Mouse (Mus musculus): ENCODE measurements around the gene Zfp352. TPM values are rescaled to one million over a fixed set of nuclear protein-coding genes. Genes with fewer than 3 reads are reported as not detected.
"Not testable (repeated sequence)": the region's sequence is repeated elsewhere in the genome, so short reads cannot be mapped to it uniquely, and the experiment has no call there.

Zfp352 gene
- polyA plus RNA-seq (2014; fragmentation: Nextera tagmentation; extraction: Ambion mirVana): not detected in 2 replicates

- Histone ChIP-seq H3K27me3 (ENCODE audit: control insufficient read depth, insufficient read depth, low read length) (no peaks in the 10 kb centered on the region), H3K9ac (ENCODE audit: low read depth, low read length) (no peak within 1 kb of the TSS), H3K4me2 (no peak within 1 kb of the TSS), H3K4me3 (ENCODE audit: low read depth, low read length) (no peak within 1 kb of the TSS), H3K9me3 (replicated peaks; ENCODE audit: control insufficient read depth, low read length) (no peaks in the 10 kb centered on the region), H3K27ac (ENCODE audit: low read depth, low read length) (no peak within 1 kb of the TSS), H3K4me1 (ENCODE audit: control insufficient read depth, insufficient read depth, low read length) (no peaks in the 10 kb centered on the region), H3K36me3 (ENCODE audit: control insufficient read depth, insufficient read depth, low read length) (no peaks in the 10 kb centered on the region)
- no peak for ATAC-seq (replicated peaks; ENCODE audit: insufficient number of reproducible peaks, low FRiP score, low TSS enrichment)
- 77% methylated on average over 2 of the region's 2 CpGs for WGBS (ENCODE audit: insufficient replicate concordance)
Measured at GRCm38 (mm10) chr4:90218520-90218919, at the start of gene Zfp352. Gene Zfp352 (plus strand): TSS chr4:90218820.

DNA sequence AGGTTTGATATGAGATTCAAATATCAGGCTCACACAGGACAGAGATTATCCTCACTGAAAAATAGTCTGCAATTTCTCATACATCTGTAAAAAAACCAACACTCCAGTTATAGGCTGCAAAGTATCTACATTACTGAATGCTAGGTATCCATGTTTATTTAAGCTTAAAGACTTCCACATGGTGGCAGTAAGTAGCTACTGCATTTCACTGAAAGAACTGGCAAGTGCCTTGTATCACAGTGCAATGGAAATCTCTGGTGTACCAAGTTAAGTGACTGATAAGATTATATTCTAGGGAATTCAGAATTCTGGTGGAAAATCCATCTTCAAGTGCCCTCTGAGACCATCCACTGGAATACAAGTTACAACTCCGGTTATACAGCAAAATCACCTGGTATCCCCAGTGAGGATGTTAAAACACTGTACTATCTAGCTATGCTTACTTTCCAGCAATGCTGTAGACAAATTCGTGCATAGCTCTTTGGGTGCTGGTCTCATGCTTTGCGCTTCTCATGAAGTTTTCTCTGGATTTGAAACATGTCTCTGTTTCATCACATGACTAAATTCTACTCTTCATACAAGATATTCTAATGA is 47.6 kb upstream of the Zfp352 start:
- H3K9me3 ChIP-seq (replicated peaks; ENCODE audit: control insufficient read depth, low read length): no peaks in the 10 kb centered on the region
- 68% methylated on average over 3 of the region's 3 CpGs for WGBS (ENCODE audit: insufficient replicate concordance)
- H3K4me1 ChIP-seq (ENCODE audit: control insufficient read depth, insufficient read depth, low read length): no peaks in the 10 kb centered on the region
- no peaks in the 10 kb centered on the region for H3K27me3 ChIP-seq (ENCODE audit: control insufficient read depth, insufficient read depth, low read length)
- no peak for ATAC-seq (replicated peaks; ENCODE audit: insufficient number of reproducible peaks, low FRiP score, low TSS enrichment)
- no peak overlapping the region for H3K4me2 ChIP-seq
- H3K36me3 ChIP-seq (ENCODE audit: control insufficient read depth, insufficient read depth, low read length): no peaks in the 10 kb centered on the region
- no peak overlapping the region for H3K4me3 ChIP-seq (ENCODE audit: low read depth, low read length)
- H3K27ac ChIP-seq (ENCODE audit: low read depth, low read length): no peak overlapping the region
- no peak overlapping the region for H3K9ac ChIP-seq (ENCODE audit: low read depth, low read length)

GRCm38 (mm10) chr4:90174036-90174435 is 44.6 kb upstream of the Zfp352 start:
- H3K4me1 ChIP-seq (ENCODE audit: control insufficient read depth, insufficient read depth, low read length): no peaks in the 10 kb centered on the region
- H3K36me3 ChIP-seq (ENCODE audit: control insufficient read depth, insufficient read depth, low read length): no peaks in the 10 kb centered on the region
- 78% methylated on average over 1 of the region's 1 CpGs for WGBS (ENCODE audit: insufficient replicate concordance)
- H3K4me3 ChIP-seq (ENCODE audit: low read depth, low read length): no peak overlapping the region
- no peaks in the 10 kb centered on the region for H3K27me3 ChIP-seq (ENCODE audit: control insufficient read depth, insufficient read depth, low read length)
- ATAC-seq (replicated peaks; ENCODE audit: insufficient number of reproducible peaks, low FRiP score, low TSS enrichment): no peak
- H3K4me2 ChIP-seq: no peak overlapping the region
- no peaks in the 10 kb centered on the region for H3K9me3 ChIP-seq (replicated peaks; ENCODE audit: control insufficient read depth, low read length)
- no peak overlapping the region for H3K9ac ChIP-seq (ENCODE audit: low read depth, low read length)
- no peak overlapping the region for H3K27ac ChIP-seq (ENCODE audit: low read depth, low read length)

DNA sequence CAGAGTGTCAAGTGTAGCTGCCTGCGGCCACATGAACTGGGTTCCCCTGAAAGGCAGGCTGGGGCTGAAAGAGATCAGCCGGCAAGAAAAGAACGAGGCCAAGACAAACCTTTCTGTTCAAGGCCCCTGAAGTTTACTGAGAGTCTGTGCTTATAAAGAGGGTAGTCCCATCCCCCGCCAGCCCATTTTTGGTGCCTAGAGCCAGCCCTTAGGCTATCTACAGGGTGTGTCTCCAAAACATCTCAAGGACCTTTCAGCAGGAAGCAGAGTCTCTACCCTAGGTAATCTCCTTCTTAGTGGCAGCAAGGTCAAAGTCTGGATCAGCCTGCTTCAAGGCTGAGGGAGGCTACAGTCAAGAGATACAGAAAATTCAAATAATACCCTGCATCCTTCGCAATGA is 15.2 kb upstream of the Zfp352 start:
- Histone ChIP-seq H3K4me1 (ENCODE audit: control insufficient read depth, insufficient read depth, low read length) (no peaks in the 10 kb centered on the region), H3K9ac (ENCODE audit: low read depth, low read length) (no peak overlapping the region), H3K27ac (ENCODE audit: low read depth, low read length) (no peak overlapping the region), H3K27me3 (ENCODE audit: control insufficient read depth, insufficient read depth, low read length) (no peaks in the 10 kb centered on the region), H3K4me3 (ENCODE audit: low read depth, low read length) (no peak overlapping the region), H3K4me2 (no peak overlapping the region), H3K36me3 (ENCODE audit: control insufficient read depth, insufficient read depth, low read length) (no peaks in the 10 kb centered on the region), H3K9me3 (replicated peaks; ENCODE audit: control insufficient read depth, low read length) (no peaks in the 10 kb centered on the region)
- 61% methylated on average over 5 of the region's 5 CpGs for WGBS (ENCODE audit: insufficient replicate concordance)
- ATAC-seq (replicated peaks; ENCODE audit: insufficient number of reproducible peaks, low FRiP score, low TSS enrichment): no peak

- no peaks in the 10 kb centered on the region for H3K27me3 ChIP-seq (ENCODE audit: control insufficient read depth, insufficient read depth, low read length)
- H3K9me3 ChIP-seq (replicated peaks; ENCODE audit: control insufficient read depth, low read length): no peaks in the 10 kb centered on the region
Measured at GRCm38 (mm10) chr4:90211475-90211874, 7.1 kb upstream of the Zfp352 start.

DNA sequence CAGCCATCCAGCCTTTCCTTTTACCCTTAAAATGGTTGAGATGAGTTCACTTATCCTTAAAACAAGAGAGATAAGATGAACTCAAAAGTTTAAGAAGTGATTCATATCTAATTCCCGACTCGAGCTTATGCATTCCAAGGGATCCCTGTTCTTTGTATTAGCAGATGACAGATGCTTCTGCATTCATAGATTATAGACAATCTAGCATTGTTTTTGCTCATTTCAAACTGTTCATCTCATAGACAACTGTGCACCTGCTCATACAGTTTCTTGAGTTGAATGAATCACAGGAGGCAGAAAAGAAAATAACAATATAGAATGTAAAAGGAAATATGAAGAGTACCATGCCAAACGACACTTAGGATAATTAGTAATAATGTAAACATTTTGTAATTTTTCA is 6.5 kb upstream of the Zfp352 start:
- no peaks in the 10 kb centered on the region for H3K4me1 ChIP-seq (ENCODE audit: control insufficient read depth, insufficient read depth, low read length)
- no peak for ATAC-seq (replicated peaks; ENCODE audit: insufficient number of reproducible peaks, low FRiP score, low TSS enrichment)
- H3K4me3 ChIP-seq (ENCODE audit: low read depth, low read length): no peak overlapping the region
- 75% methylated on average over 3 of the region's 3 CpGs for WGBS (ENCODE audit: insufficient replicate concordance)
- H3K27ac ChIP-seq (ENCODE audit: low read depth, low read length): no peak overlapping the region
- H3K27me3 ChIP-seq (ENCODE audit: control insufficient read depth, insufficient read depth, low read length): no peaks in the 10 kb centered on the region
- no peak overlapping the region for H3K4me2 ChIP-seq
- no peaks in the 10 kb centered on the region for H3K36me3 ChIP-seq (ENCODE audit: control insufficient read depth, insufficient read depth, low read length)
- no peak overlapping the region for H3K9ac ChIP-seq (ENCODE audit: low read depth, low read length)
- H3K9me3 ChIP-seq (replicated peaks; ENCODE audit: control insufficient read depth, low read length): no peaks in the 10 kb centered on the region

More at GRCm38 (mm10) chr4:90211475-90211874, 7.1 kb upstream of the Zfp352 start:
- no peak overlapping the region for H3K4me3 ChIP-seq (ENCODE audit: low read depth, low read length)
- H3K36me3 ChIP-seq (ENCODE audit: control insufficient read depth, insufficient read depth, low read length): no peaks in the 10 kb centered on the region
- no peak overlapping the region for H3K9ac ChIP-seq (ENCODE audit: low read depth, low read length)
- no peaks in the 10 kb centered on the region for H3K4me1 ChIP-seq (ENCODE audit: control insufficient read depth, insufficient read depth, low read length)
- no peak for ATAC-seq (replicated peaks; ENCODE audit: insufficient number of reproducible peaks, low FRiP score, low TSS enrichment)
- H3K4me2 ChIP-seq: no peak overlapping the region
- H3K27ac ChIP-seq (ENCODE audit: low read depth, low read length): no peak overlapping the region
- WGBS (ENCODE audit: insufficient replicate concordance): 48% methylated on average over 1 of the region's 1 CpGs

GRCm38 (mm10) chr4:90235646-90236045 is 17.0 kb downstream of the Zfp352 start:
- not testable (repeated sequence) for H3K27me3 ChIP-seq (ENCODE audit: control insufficient read depth, insufficient read depth, low read length)
- WGBS (ENCODE audit: insufficient replicate concordance): 85% methylated on average over 5 of the region's 5 CpGs

DNA sequence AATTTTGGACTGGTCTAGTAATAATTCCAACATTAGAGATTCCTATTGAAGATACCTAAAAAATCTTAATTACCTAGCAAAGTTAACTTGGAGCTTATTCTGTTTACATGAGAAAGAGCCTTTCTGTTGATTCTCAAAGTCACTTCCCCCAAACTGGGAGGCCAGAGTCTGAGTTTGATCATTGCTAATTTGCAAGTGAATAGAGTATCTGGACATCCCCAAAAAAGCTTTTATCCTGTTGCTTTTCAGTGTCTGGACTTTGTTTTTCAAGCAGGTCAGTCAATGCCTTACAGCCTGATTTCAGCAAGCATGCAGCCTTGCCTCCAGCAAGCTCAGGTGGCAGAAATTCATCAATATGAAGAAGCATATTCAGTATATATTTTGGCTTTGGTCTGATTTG is 51.2 kb downstream of the Zfp352 start:
- ATAC-seq (replicated peaks; ENCODE audit: insufficient number of reproducible peaks, low FRiP score, low TSS enrichment): no peak

More at GRCm38 (mm10) chr4:90235646-90236045, 17.0 kb downstream of the Zfp352 start:
- ATAC-seq (replicated peaks; ENCODE audit: insufficient number of reproducible peaks, low FRiP score, low TSS enrichment); H3K36me3 ChIP-seq (ENCODE audit: control insufficient read depth, insufficient read depth, low read length); H3K9ac ChIP-seq (ENCODE audit: low read depth, low read length); H3K4me2 ChIP-seq; H3K27ac ChIP-seq (ENCODE audit: low read depth, low read length); H3K4me1 ChIP-seq (ENCODE audit: control insufficient read depth, insufficient read depth, low read length); H3K9me3 ChIP-seq (replicated peaks; ENCODE audit: control insufficient read depth, low read length); H3K4me3 ChIP-seq (ENCODE audit: low read depth, low read length): not testable (repeated sequence)

More for the DNA sequence above, 51.2 kb downstream of the Zfp352 start:
- peaks cover 7% of the 10 kb centered on the region for H3K9me3 ChIP-seq (replicated peaks; ENCODE audit: control insufficient read depth, low read length)
- H3K36me3 ChIP-seq (ENCODE audit: control insufficient read depth, insufficient read depth, low read length): no peaks in the 10 kb centered on the region
- H3K27ac ChIP-seq (ENCODE audit: low read depth, low read length): no peak overlapping the region
- H3K9ac ChIP-seq (ENCODE audit: low read depth, low read length): no peak overlapping the region
- no peaks in the 10 kb centered on the region for H3K27me3 ChIP-seq (ENCODE audit: control insufficient read depth, insufficient read depth, low read length)
- no peak overlapping the region for H3K4me2 ChIP-seq
- H3K4me3 ChIP-seq (ENCODE audit: low read depth, low read length): no peak overlapping the region
- no peaks in the 10 kb centered on the region for H3K4me1 ChIP-seq (ENCODE audit: control insufficient read depth, insufficient read depth, low read length)
